Mouse (Mus musculus) lung, postnatal 0 days (tissue): ENCODE data around the gene Hmx1.

ENCODE experiments used
- CTCF ChIP-seq: IDR thresholded peaks from 2 replicates; pipeline ENCODE4 v1.5.1; 2016; ENCODE audit warnings: antibody characterized with exemption, mild to moderate bottlenecking
- EP300 ChIP-seq: IDR thresholded peaks from 2 replicates; pipeline ENCODE4 v1.6.1; 2016; ENCODE audit warnings: antibody characterized with exemption, mild to moderate bottlenecking, control low read depth

GRCm38 (mm10) chr5:35379066-35379465 is 9.8 kb upstream of the Hmx1 start:
- TF ChIP-seq EP300 (no peak), CTCF (no peak)
